Mouse (Mus musculus) gastrocnemius, adult 2 months (tissue): ENCODE measurements around the gene Vmp1. TPM values are rescaled to one million over a fixed set of nuclear protein-coding genes. Genes with fewer than 3 reads are reported as not detected.
A peak's percentile ranks its signal among the peaks of the same experiment; 100 is the strongest.

ENCODE experiments used
- DNase-seq: peaks from one replicate; pipeline ENCODE4 v3.0.0; 2022
- H3K27ac ChIP-seq: fragments of 200-600 bp; 2 replicates; pipeline ENCODE4 v1.8.1; 2022; ENCODE audit warnings: mild to moderate bottlenecking
- H3K4me3 ChIP-seq: fragments of 200-600 bp; 2 replicates; pipeline ENCODE4 v1.8.1; 2022; ENCODE audit warnings: mild to moderate bottlenecking, moderate library complexity
- CTCF ChIP-seq: fragments of 200-600 bp; IDR thresholded peaks from 2 replicates; pipeline ENCODE4 v1.8.1; 2022; ENCODE audit warnings: antibody characterized with exemption, mild to moderate bottlenecking, moderate library complexity
- intact Hi-C: fragments of 180-260 bp; cut with DNase I; formaldehyde crosslinking; loops from one replicate; pipeline ENCODE4 v1.15.1; 2025
- total RNA-seq, 2 experiments: library from RNA; stranded (reverse); gene quantifications; 2 replicates each; pipeline ENCODE4 v1.2.3; 2021

Gene Vmp1
- total RNA-seq, 2 experiments from 2014 or later: 84.0 to 115 TPM

- no peak for DNase-seq
- Histone ChIP-seq H3K4me3 (no peak overlapping the region), H3K27ac (no peak overlapping the region)
- intact Hi-C loops: no loop called here
- TF ChIP-seq CTCF: no peak
Measured at GRCm38 (mm10) chr11:86602116-86602515, 81.5 kb downstream of the Vmp1 start.

- TF ChIP-seq CTCF: no peak
Measured at GRCm38 (mm10) chr11:86600209-86600557, 83.5 kb downstream of the Vmp1 start.

GRCm38 (mm10) chr11:86599378-86600208, 84.0 kb downstream of the Vmp1 start:
- Histone ChIP-seq H3K4me3 (no peak overlapping the region), H3K27ac (no peak overlapping the region)
- intact Hi-C loops: no loop called here
- no peak for DNase-seq
- 0 out of 2 replicates have a peak, but pooled peaks have one; percentile 1 for TF ChIP-seq CTCF

More at GRCm38 (mm10) chr11:86600209-86600557, 83.5 kb downstream of the Vmp1 start:
- DNase-seq: no peak
- no peak overlapping the region for H3K4me3 ChIP-seq
- intact Hi-C loops: no loop called here
- no peak overlapping the region for H3K27ac ChIP-seq

- DNase-seq: no peak
- Histone ChIP-seq H3K27ac (peak overlapping the region; percentile 77), H3K4me3 (no peak overlapping the region)
- TF ChIP-seq CTCF: no peak
- intact Hi-C loops: no loop called here
Measured at GRCm38 (mm10) chr11:86598572-86598971, 85.1 kb downstream of the Vmp1 start.

GRCm38 (mm10) chr11:86598154-86598553, 85.5 kb downstream of the Vmp1 start:
- Histone ChIP-seq H3K4me3 (no peak overlapping the region), H3K27ac (peak overlapping the region; percentile 77)
- DNase-seq: no peak
- TF ChIP-seq CTCF: no peak
- intact Hi-C loops: no loop called here

- no peak overlapping the region for H3K4me3 ChIP-seq
- intact Hi-C loops: no loop called here
- DNase-seq: peak; percentile 55
- H3K27ac ChIP-seq: peak overlapping the region; percentile 77
- TF ChIP-seq CTCF: no peak
Measured at GRCm38 (mm10) chr11:86596976-86597375, 86.7 kb downstream of the Vmp1 start.

GRCm38 (mm10) chr11:86596187-86596960, 87.3 kb downstream of the Vmp1 start:
- no peak for TF ChIP-seq CTCF
- peak; percentile 69 for DNase-seq
- Histone ChIP-seq H3K27ac (peak overlapping the region; percentile 77), H3K4me3 (no peak overlapping the region)
- intact Hi-C loops: no loop called here

GRCm38 (mm10) chr11:86595366-86595765, 88.3 kb downstream of the Vmp1 start:
- no peak for TF ChIP-seq CTCF
- peak overlapping the region; percentile 77 for H3K27ac ChIP-seq
- H3K4me3 ChIP-seq: no peak overlapping the region
- intact Hi-C loops: no loop called here
- no peak for DNase-seq

GRCm38 (mm10) chr11:86594188-86594876, 89.3 kb downstream of the Vmp1 start:
- 0 out of 2 replicates have a peak overlapping the region, but pooled peaks have one; percentile 29 for H3K27ac ChIP-seq
- H3K4me3 ChIP-seq: no peak overlapping the region
- DNase-seq: no peak
- intact Hi-C loops: no loop called here
- no peak for TF ChIP-seq CTCF

- no peak for DNase-seq
- intact Hi-C loops: no loop called here
- H3K27ac ChIP-seq: peak overlapping the region; percentile 29; the same call in 1 of the 2 replicates
- TF ChIP-seq CTCF: no peak
- H3K4me3 ChIP-seq: no peak overlapping the region
Measured at GRCm38 (mm10) chr11:86593443-86593842, 90.2 kb downstream of the Vmp1 start.

- no peak for DNase-seq
- intact Hi-C loops: no loop called here
- TF ChIP-seq CTCF: no peak
- Histone ChIP-seq H3K4me3 (no peak overlapping the region), H3K27ac (peak overlapping the region; percentile 29)
Measured at GRCm38 (mm10) chr11:86592993-86593392, 90.6 kb downstream of the Vmp1 start.

GRCm38 (mm10) chr11:86591931-86592616, 91.6 kb downstream of the Vmp1 start:
- intact Hi-C loops: no loop called here
- DNase-seq: no peak
- no peak overlapping the region for H3K4me3 ChIP-seq
- peak overlapping the region; percentile 29 for H3K27ac ChIP-seq
- no peak for TF ChIP-seq CTCF
